Mouse (Mus musculus) forebrain, embryonic 11.5 days (tissue): ENCODE measurements around the gene Ninl. TPM values are rescaled to one million over a fixed set of nuclear protein-coding genes. Genes with fewer than 3 reads are reported as not detected.

Experiments used
- ATAC-seq: fragments of 200-750 bp; cut with Nextera tagmentation; replicated peaks from 2 replicates; pipeline ENCODE4 v1.8.0; 2017; ENCODE audit warnings: moderate TSS enrichment; ENCODE audit not compliant: low FRiP score
- DNase-seq: peaks from one replicate; pipeline ENCODE4 v3.0.0-alpha.2; 2017; ENCODE audit warnings: low spot score
- H3K27ac ChIP-seq: fragments of 300-500 bp; sonication (generic); 2 replicates; pipeline ENCODE4 v1.5.1; 2014; ENCODE audit warnings: low read depth, low read length
- H3K27me3 ChIP-seq: fragments of 300-500 bp; sonication (generic); 2 replicates; pipeline ENCODE4 v1.6.1; 2014; ENCODE audit warnings: mild to moderate bottlenecking, low read length, mixed read lengths; ENCODE audit not compliant: control insufficient read depth, insufficient read depth
- H3K36me3 ChIP-seq: fragments of 300-500 bp; sonication (generic); 2 replicates; pipeline ENCODE4 v1.6.1; 2014; ENCODE audit warnings: mild to moderate bottlenecking, low read length, moderate library complexity, mixed read lengths; ENCODE audit not compliant: control insufficient read depth, insufficient read depth
- H3K4me1 ChIP-seq: fragments of 300-500 bp; sonication (generic); replicated peaks from 2 replicates; pipeline ENCODE4 v1.6.1; 2014; ENCODE audit warnings: low read length, mixed read lengths; ENCODE audit not compliant: control insufficient read depth, insufficient read depth
- H3K4me2 ChIP-seq: fragments of 300-500 bp; sonication (generic); 2 replicates; pipeline ENCODE4 v1.6.1; 2014; ENCODE audit warnings: low read depth, mild to moderate bottlenecking, low read length, moderate library complexity, mixed read lengths; ENCODE audit not compliant: severe bottlenecking
- H3K4me3 ChIP-seq: fragments of 300-500 bp; sonication (generic); 2 replicates; pipeline ENCODE4 v1.5.1; 2014; ENCODE audit warnings: low read depth, low read length
- H3K9ac ChIP-seq: fragments of 300-500 bp; sonication (generic); 2 replicates; pipeline ENCODE4 v1.6.1; 2014; ENCODE audit warnings: low read length
- H3K9me3 ChIP-seq: fragments of 300-500 bp; sonication (generic); 2 replicates; pipeline ENCODE4 v1.6.1; 2016; ENCODE audit warnings: low read length, mixed read lengths; ENCODE audit not compliant: control insufficient read depth
- WGBS: fragments of 180-500 bp; shearing (Covaris S2); extraction: QIAGEN DNeasy Blood & Tissue Kit; methylation state at CpG from one replicate; pipeline ENCODE4 v1.1.7; 2014; 5-methylcytosine and 5-hydroxymethylcytosine counted together
- polyA plus RNA-seq: library from polyadenylated mRNA; unstranded; fragments of >200 nt; fragmentation: Nextera tagmentation; extraction: Ambion mirVana; gene quantifications from 2 replicates; pipeline ENCODE4 v1.2.1, GENCODE M21; 2014

Gene Ninl
- 26.7 and 28.7 TPM in 2 replicates for polyA plus RNA-seq

GRCm38 (mm10) chr2:151039232-151039695 is at the start of gene Ninl, which contains the start of gene Nanp:
Gene Ninl, minus strand, starts transcription at chr2:151039382.
Gene Nanp, minus strand, starts transcription at chr2:151039398.
- Histone ChIP-seq H3K4me1 (peaks cover 6% of the 10 kb centered on the region; the same call in 1 of the 2 replicates), H3K27ac (0 out of 2 replicates have a peak within 1 kb of the TSS, but pooled peaks have one; percentile 14), H3K36me3 (no peaks in the 10 kb centered on the region), H3K9me3 (no peaks in the 10 kb centered on the region), H3K4me3 (peak within 1 kb of the TSS; percentile 58), H3K4me2 (peak within 1 kb of the TSS; percentile 58), H3K9ac (peak within 1 kb of the TSS; percentile 89), H3K27me3 (no peaks in the 10 kb centered on the region)
- peak; percentile 97 for ATAC-seq
- WGBS: 1% methylated on average over 34 of the region's 34 CpGs
- peak; percentile 96 for DNase-seq

- H3K27me3 ChIP-seq: no peaks in the 10 kb centered on the region
- H3K9ac ChIP-seq: no peak overlapping the region
- H3K9me3 ChIP-seq: no peaks in the 10 kb centered on the region
- H3K27ac ChIP-seq: no peak overlapping the region
- DNase-seq: no peak
- no peaks in the 10 kb centered on the region for H3K4me1 ChIP-seq
- no peak for ATAC-seq
- no peaks in the 10 kb centered on the region for H3K36me3 ChIP-seq
- H3K4me2 ChIP-seq: no peak overlapping the region
- no peak overlapping the region for H3K4me3 ChIP-seq
- WGBS: 83% methylated on average over 1 of the region's 1 CpGs
Observed at GRCm38 (mm10) chr2:151056637-151057036, 17.5 kb upstream of the Ninl start.

GRCm38 (mm10) chr2:151040411-151040810 is 1.2 kb upstream of the Ninl start:
- WGBS: 82% methylated on average over 1 of the region's 1 CpGs
- Histone ChIP-seq H3K36me3 (no peaks in the 10 kb centered on the region), H3K4me3 (no peak overlapping the region), H3K4me2 (no peak overlapping the region), H3K9ac (no peak overlapping the region), H3K9me3 (no peaks in the 10 kb centered on the region), H3K4me1 (peaks cover 6% of the 10 kb centered on the region; the same call in 1 of the 2 replicates), H3K27me3 (no peaks in the 10 kb centered on the region), H3K27ac (no peak overlapping the region)
- no peak for DNase-seq
- no peak for ATAC-seq

- H3K27me3 ChIP-seq: no peaks in the 10 kb centered on the region
- H3K4me1 ChIP-seq: peaks cover 6% of the 10 kb centered on the region; the same call in 1 of the 2 replicates
- peak overlapping the region; percentile 58 for H3K4me2 ChIP-seq
- ATAC-seq (peak; percentile 23; the same call in 1 of the 2 replicates), DNase-seq (peak; percentile 61)
- peak overlapping the region; percentile 58 for H3K4me3 ChIP-seq
- peak overlapping the region; percentile 89 for H3K9ac ChIP-seq
- 0 out of 2 replicates have a peak overlapping the region, but pooled peaks have one; percentile 6 for H3K27ac ChIP-seq
- H3K9me3 ChIP-seq: no peaks in the 10 kb centered on the region
- 48% methylated on average over 8 of the region's 8 CpGs for WGBS
- no peaks in the 10 kb centered on the region for H3K36me3 ChIP-seq
Observed at GRCm38 (mm10) chr2:151039726-151040125, 544 bp upstream of the Ninl start.

- Histone ChIP-seq H3K4me3 (peak overlapping the region; percentile 58), H3K27ac (0 out of 2 replicates have a peak overlapping the region, but pooled peaks have one; percentile 14), H3K27me3 (no peaks in the 10 kb centered on the region), H3K9me3 (no peaks in the 10 kb centered on the region), H3K4me1 (peaks cover 6% of the 10 kb centered on the region; the same call in 1 of the 2 replicates), H3K4me2 (peak overlapping the region; percentile 58), H3K9ac (peak overlapping the region; percentile 89), H3K36me3 (no peaks in the 10 kb centered on the region)
- ATAC-seq (no peak; the same call in 1 of the 2 replicates), DNase-seq (peak; percentile 80)
- WGBS: under 1% methylated on average over 30 of the region's 30 CpGs
Observed at GRCm38 (mm10) chr2:151038811-151039222, 365 bp downstream of the Ninl start.

GRCm38 (mm10) chr2:151037876-151038552 is 1.2 kb downstream of the Ninl start:
- DNase-seq: no peak
- WGBS: 69% methylated on average over 18 of the region's 18 CpGs
- Histone ChIP-seq H3K4me3 (peak overlapping the region; percentile 58), H3K9me3 (no peaks in the 10 kb centered on the region), H3K36me3 (no peaks in the 10 kb centered on the region), H3K4me2 (peak overlapping the region; percentile 58), H3K9ac (peak overlapping the region; percentile 89), H3K27ac (no peak overlapping the region), H3K4me1 (peaks cover 6% of the 10 kb centered on the region; the same call in 1 of the 2 replicates), H3K27me3 (no peaks in the 10 kb centered on the region)
- ATAC-seq: no peak; the same call in 1 of the 2 replicates

- Histone ChIP-seq H3K36me3 (no peaks in the 10 kb centered on the region), H3K9ac (no peak overlapping the region), H3K27me3 (no peaks in the 10 kb centered on the region), H3K4me2 (no peak overlapping the region), H3K27ac (no peak overlapping the region), H3K9me3 (no peaks in the 10 kb centered on the region), H3K4me3 (no peak overlapping the region), H3K4me1 (peaks cover 6% of the 10 kb centered on the region; the same call in 1 of the 2 replicates)
- ATAC-seq: no peak
- WGBS: 94% methylated on average over 1 of the region's 1 CpGs
- DNase-seq: no peak
Observed at GRCm38 (mm10) chr2:151037292-151037691, 1.9 kb downstream of the Ninl start.

- H3K27me3 ChIP-seq: no peaks in the 10 kb centered on the region
- H3K36me3 ChIP-seq: no peaks in the 10 kb centered on the region
- 94% methylated on average over 2 of the region's 2 CpGs for WGBS
- H3K4me3 ChIP-seq: no peak overlapping the region
- H3K27ac ChIP-seq: no peak overlapping the region
- H3K9ac ChIP-seq: no peak overlapping the region
- no peaks in the 10 kb centered on the region for H3K9me3 ChIP-seq
- ATAC-seq: no peak
- H3K4me1 ChIP-seq: peaks cover 6% of the 10 kb centered on the region; the same call in 1 of the 2 replicates
- no peak for DNase-seq
- no peak overlapping the region for H3K4me2 ChIP-seq
Observed at GRCm38 (mm10) chr2:151036721-151037120, 2.5 kb downstream of the Ninl start.
